In genomic region chr13:32903211-32903873, GRCm38 (mm10) we compare ENCODE assay signal across 8 mouse cellular contexts. TPM values are rescaled to one million over a fixed set of nuclear protein-coding genes. Genes with fewer than 3 reads are reported as not detected.
DNase-seq lines count a peak whose midpoint lies in the region; ATAC-seq lines count a peak whose summit lies in the region.

No protein-coding gene starts in this region.

- no peaks in the 10 kb centered on the region for H3K27me3 ChIP-seq in embryonic facial prominence, embryonic 13.5 days
- no peaks in the 10 kb centered on the region for H3K27me3 ChIP-seq in limb, embryonic 12.5 days
- H3K27me3 ChIP-seq in midbrain, embryonic 15.5 days (replicated peaks) = 0 out of 2 replicates have a peak, but pooled peaks cover 4% of the 10 kb centered on the region

- WGBS in embryonic facial prominence, embryonic 13.5 days = 33% methylated on average over 8 of the region's 8 CpGs
- WGBS in limb, embryonic 12.5 days = 33% methylated on average over 8 of the region's 8 CpGs
- 32% methylated on average over 8 of the region's 8 CpGs for WGBS in midbrain, embryonic 15.5 days

- no peak overlapping the region for H3K4me2 ChIP-seq in embryonic facial prominence, embryonic 13.5 days
- no peak overlapping the region for H3K4me2 ChIP-seq in limb, embryonic 12.5 days
- no peak overlapping the region for H3K4me2 ChIP-seq in midbrain, embryonic 15.5 days

- peak; percentile 84 for ATAC-seq in embryonic facial prominence, embryonic 13.5 days (ENCODE audit: insufficient number of reproducible peaks, insufficient read depth, low FRiP score, low TSS enrichment, low read depth)
- peak; percentile 90 for ATAC-seq in limb, embryonic 12.5 days (ENCODE audit: insufficient number of reproducible peaks, insufficient read depth, low FRiP score, low TSS enrichment, low read depth)
- ATAC-seq in midbrain, embryonic 15.5 days (replicated peaks) = peak; percentile 99

- DNase-seq in 3T3-L1 (ENCODE audit: low read depth, low spot score) = peak; percentile 97
- peak; percentile 94 to 95 for DNase-seq in adrenal gland, postnatal 36 days
- peak; percentile 89 for DNase-seq in heart, adult 8-10 months (ENCODE audit: low spot score)
- peak; percentile 75 to 92 for DNase-seq in kidney, adult 8-10 months
- DNase-seq in spleen, adult 18-20 months = peak; percentile 74 to 92

- no peaks in the 10 kb centered on the region for H3K36me3 ChIP-seq in embryonic facial prominence, embryonic 13.5 days
- no peaks in the 10 kb centered on the region for H3K36me3 ChIP-seq in limb, embryonic 12.5 days
- no peaks in the 10 kb centered on the region for H3K36me3 ChIP-seq in midbrain, embryonic 15.5 days (replicated peaks)

- no peak overlapping the region for H3K4me3 ChIP-seq in embryonic facial prominence, embryonic 13.5 days
- no peak overlapping the region for H3K4me3 ChIP-seq in limb, embryonic 12.5 days (replicated peaks)
- H3K4me3 ChIP-seq in midbrain, embryonic 15.5 days = no peak overlapping the region

- no peak overlapping the region for H3K27ac ChIP-seq in embryonic facial prominence, embryonic 13.5 days
- no peak overlapping the region for H3K27ac ChIP-seq in limb, embryonic 12.5 days
- no peak overlapping the region for H3K27ac ChIP-seq in midbrain, embryonic 15.5 days

- H3K4me1 ChIP-seq in embryonic facial prominence, embryonic 13.5 days = no peaks in the 10 kb centered on the region
- H3K4me1 ChIP-seq in limb, embryonic 12.5 days (replicated peaks) = no peaks in the 10 kb centered on the region
- H3K4me1 ChIP-seq in midbrain, embryonic 15.5 days = no peaks in the 10 kb centered on the region

- H3K9ac ChIP-seq in embryonic facial prominence, embryonic 13.5 days = no peak overlapping the region
- no peak overlapping the region for H3K9ac ChIP-seq in limb, embryonic 12.5 days (replicated peaks)
- no peak overlapping the region for H3K9ac ChIP-seq in midbrain, embryonic 15.5 days

- no peaks in the 10 kb centered on the region for H3K9me3 ChIP-seq in embryonic facial prominence, embryonic 13.5 days
- no peaks in the 10 kb centered on the region for H3K9me3 ChIP-seq in limb, embryonic 12.5 days
- no peaks in the 10 kb centered on the region for H3K9me3 ChIP-seq in midbrain, embryonic 15.5 days

RNA-seq across cellular contexts. Expression of gene Serpinb1c, which starts 5.3 kb away (rescaled TPM):
- total RNA-seq in adrenal gland, postnatal 36 days (2021) = not detected
- polyA plus RNA-seq in embryonic facial prominence, embryonic 13.5 days (2015; fragmentation: Nextera tagmentation; extraction: Ambion mirVana) = not detected in 2 replicates
- total RNA-seq in heart, adult 8-10 months (2022) = 1 to 10 TPM; 2.0 to 3.8 (median 2.4) TPM
- polyA plus RNA-seq in limb, embryonic 12.5 days (2016; fragmentation: Nextera tagmentation; extraction: Ambion mirVana) = not detected in 2 replicates
- not detected in 2 replicates for polyA plus RNA-seq in midbrain, embryonic 15.5 days (2015; fragmentation: Nextera tagmentation; extraction: Ambion mirVana)

RNA-seq across cellular contexts. Expression of gene Serpinb1a, which starts 52.4 kb away (rescaled TPM):
- 100 to 1,000 TPM in 1 of 2 experiments, 1 to 10 TPM in 1; 8.7 to 154 TPM for total RNA-seq in adrenal gland, postnatal 36 days (2021)
- 3.8 and 5.5 TPM in 2 replicates for polyA plus RNA-seq in embryonic facial prominence, embryonic 13.5 days (2015; fragmentation: Nextera tagmentation; extraction: Ambion mirVana)
- total RNA-seq in heart, adult 8-10 months (2022) = 1 to 10 TPM; 3.6 to 7.7 (median 5.9) TPM
- polyA plus RNA-seq in limb, embryonic 12.5 days (2016; fragmentation: Nextera tagmentation; extraction: Ambion mirVana) = 1.5 and 1.9 TPM in 2 replicates
- 2.9 and 3.0 TPM in 2 replicates for polyA plus RNA-seq in midbrain, embryonic 15.5 days (2015; fragmentation: Nextera tagmentation; extraction: Ambion mirVana)
